Mouse (Mus musculus) hindbrain, embryonic 13.5 days (tissue): Measurements from ENCODE around the gene Prdm2. TPM values are rescaled to one million over a fixed set of nuclear protein-coding genes. Genes with fewer than 3 reads are reported as not detected.

Experiments used
- ATAC-seq: fragments of 200-750 bp; cut with Nextera tagmentation; 2 replicates; pipeline ENCODE4 v1.8.0; 2017; ENCODE audit warnings: moderate TSS enrichment; ENCODE audit not compliant: low FRiP score
- H3K27ac ChIP-seq: fragments of 300-500 bp; sonication (generic); 2 replicates; pipeline ENCODE4 v1.5.1; 2015; ENCODE audit warnings: inconsistent platforms, mild to moderate bottlenecking, moderate library complexity
- H3K27me3 ChIP-seq: fragments of 300-500 bp; sonication (generic); 2 replicates; pipeline ENCODE4 v1.6.1; 2015; ENCODE audit warnings: mild to moderate bottlenecking, inconsistent platforms
- H3K36me3 ChIP-seq: fragments of 300-500 bp; sonication (generic); 2 replicates; pipeline ENCODE4 v1.6.1; 2015; ENCODE audit warnings: mild to moderate bottlenecking, inconsistent platforms
- H3K4me1 ChIP-seq: fragments of 300-500 bp; sonication (generic); replicated peaks from 2 replicates; pipeline ENCODE4 v1.6.1; 2015; ENCODE audit warnings: inconsistent platforms
- H3K4me2 ChIP-seq: fragments of 300-500 bp; sonication (generic); 2 replicates; pipeline ENCODE4 v1.6.1; 2015; ENCODE audit warnings: inconsistent platforms, mild to moderate bottlenecking, moderate library complexity
- H3K4me3 ChIP-seq: fragments of 300-500 bp; sonication (generic); 2 replicates; pipeline ENCODE4 v1.5.1; 2015; ENCODE audit warnings: mild to moderate bottlenecking, inconsistent platforms
- H3K9ac ChIP-seq: fragments of 300-500 bp; sonication (generic); 2 replicates; pipeline ENCODE4 v1.6.1; 2015; ENCODE audit warnings: mild to moderate bottlenecking, inconsistent platforms
- H3K9me3 ChIP-seq: fragments of 300-500 bp; sonication (generic); 2 replicates; pipeline ENCODE4 v1.6.1; 2016; ENCODE audit warnings: inconsistent platforms
- WGBS: fragments of 180-500 bp; shearing (Covaris S2); methylation state at CpG from one replicate; pipeline ENCODE4 v1.1.7; 2015; 5-methylcytosine and 5-hydroxymethylcytosine counted together
- microRNA-seq: library from miRNA; unstranded; fragments of <30 nt; microRNA quantifications from one replicate; pipeline ENCODE4, GENCODE M21; 2016
- polyA plus RNA-seq: library from polyadenylated mRNA; unstranded; fragments of >200 nt; fragmentation: Nextera tagmentation; extraction: Ambion mirVana; gene quantifications from 2 replicates; pipeline ENCODE4 v1.2.1, GENCODE M21; 2015

Gene Prdm2
- polyA plus RNA-seq, 1 experiment from 2014 or later: 17.6 TPM

DNA sequence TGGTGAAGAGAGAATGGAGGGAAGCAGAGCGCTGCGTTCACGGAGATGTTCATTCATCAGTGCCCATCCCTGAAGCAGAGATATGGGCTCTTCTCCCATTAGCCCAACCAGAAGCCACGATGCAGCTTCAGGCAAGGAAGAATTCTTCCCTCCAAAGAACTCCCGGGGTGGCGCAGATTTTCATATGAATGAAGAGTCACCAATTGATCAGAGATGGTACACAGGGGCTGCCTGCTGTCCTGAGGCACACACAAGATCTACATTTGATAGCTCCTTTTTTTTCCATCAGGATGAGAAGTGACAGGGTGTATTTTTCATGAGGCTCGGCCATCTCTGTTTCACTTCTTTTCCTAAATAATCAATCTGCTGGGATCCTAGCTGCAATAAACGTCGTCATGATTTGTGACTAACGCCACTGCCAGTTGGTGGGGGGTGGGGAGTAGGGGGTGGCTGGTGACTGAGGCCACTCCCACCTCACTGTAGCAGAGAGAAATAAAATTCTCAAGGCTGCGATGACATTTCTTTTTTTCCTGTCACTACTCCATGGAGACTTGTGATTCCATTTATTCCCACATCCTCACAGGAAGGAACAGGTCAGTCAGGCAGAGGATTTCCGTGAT, 120.6 kb downstream of the Prdm2 start:
- WGBS: 22% methylated on average over 12 of the region's 12 CpGs
- H3K27ac ChIP-seq: peak overlapping the region; percentile 20; the same call in 1 of the 2 replicates

GRCm38 (mm10) chr4:143090551-143090950, 122.2 kb downstream of the Prdm2 start:
- Histone ChIP-seq H3K9ac (no peak overlapping the region), H3K4me2 (no peak overlapping the region), H3K36me3 (no peaks in the 10 kb centered on the region), H3K4me1 (peaks cover 10% of the 10 kb centered on the region), H3K27me3 (no peaks in the 10 kb centered on the region), H3K27ac (no peak overlapping the region), H3K4me3 (no peak overlapping the region), H3K9me3 (no peaks in the 10 kb centered on the region)
- no peak for ATAC-seq
- WGBS: 96% methylated on average over 3 of the region's 3 CpGs

More for the DNA sequence above, 120.6 kb downstream of the Prdm2 start:
- no peak overlapping the region for H3K9ac ChIP-seq
- H3K4me2 ChIP-seq: peak overlapping the region; percentile 13; the same call in 1 of the 2 replicates
- H3K4me1 ChIP-seq: peaks cover 10% of the 10 kb centered on the region
- no peak overlapping the region for H3K4me3 ChIP-seq
- no peaks in the 10 kb centered on the region for H3K36me3 ChIP-seq
- H3K27me3 ChIP-seq: no peaks in the 10 kb centered on the region
- ATAC-seq: no peak
- H3K9me3 ChIP-seq: no peaks in the 10 kb centered on the region

GRCm38 (mm10) chr4:143074071-143074765, 138.6 kb downstream of the Prdm2 start:
- peak overlapping the region; percentile 77 for H3K9ac ChIP-seq
- 3% methylated on average over 20 of the region's 20 CpGs for WGBS
- H3K4me1 ChIP-seq: peaks cover 23% of the 10 kb centered on the region
- 0 out of 2 replicates have a peak, but pooled peaks cover 5% of the 10 kb centered on the region for H3K27me3 ChIP-seq
- no peaks in the 10 kb centered on the region for H3K36me3 ChIP-seq
- ATAC-seq: peak; percentile 46; the same call in 1 of the 2 replicates
- no peak overlapping the region for H3K27ac ChIP-seq
- peak overlapping the region; percentile 34 for H3K4me3 ChIP-seq
- H3K9me3 ChIP-seq: no peaks in the 10 kb centered on the region
- H3K4me2 ChIP-seq: peak overlapping the region; percentile 64

DNA sequence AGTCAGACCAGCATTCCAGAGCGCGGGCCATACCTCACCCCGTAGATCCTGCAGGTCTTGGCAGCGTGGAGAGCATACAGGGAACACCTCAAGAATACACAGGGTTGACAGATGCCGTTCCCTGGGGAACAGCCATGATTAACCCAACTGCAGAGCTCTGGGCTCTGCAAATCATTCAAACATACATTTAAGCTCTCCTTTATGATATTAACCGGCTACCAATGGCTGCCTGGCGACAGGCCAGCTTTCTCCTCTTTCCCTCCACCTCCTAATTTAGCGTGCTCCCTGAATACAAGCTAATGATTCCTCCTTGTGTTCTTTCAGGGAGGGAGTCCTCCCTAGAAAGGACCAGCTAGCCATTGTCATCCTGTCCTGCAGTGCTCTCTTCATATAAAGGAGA, 141.0 kb downstream of the Prdm2 start:
- no peak for ATAC-seq
- no peak overlapping the region for H3K9ac ChIP-seq
- peaks cover 23% of the 10 kb centered on the region for H3K4me1 ChIP-seq
- no peak overlapping the region for H3K4me3 ChIP-seq
- H3K9me3 ChIP-seq: no peaks in the 10 kb centered on the region
- H3K4me2 ChIP-seq: no peak overlapping the region
- 51% methylated on average over 8 of the region's 8 CpGs for WGBS
- H3K27ac ChIP-seq: no peak overlapping the region
- no peaks in the 10 kb centered on the region for H3K36me3 ChIP-seq
- peaks cover 5% of the 10 kb centered on the region; the same call in 1 of the 2 replicates for H3K27me3 ChIP-seq

DNA sequence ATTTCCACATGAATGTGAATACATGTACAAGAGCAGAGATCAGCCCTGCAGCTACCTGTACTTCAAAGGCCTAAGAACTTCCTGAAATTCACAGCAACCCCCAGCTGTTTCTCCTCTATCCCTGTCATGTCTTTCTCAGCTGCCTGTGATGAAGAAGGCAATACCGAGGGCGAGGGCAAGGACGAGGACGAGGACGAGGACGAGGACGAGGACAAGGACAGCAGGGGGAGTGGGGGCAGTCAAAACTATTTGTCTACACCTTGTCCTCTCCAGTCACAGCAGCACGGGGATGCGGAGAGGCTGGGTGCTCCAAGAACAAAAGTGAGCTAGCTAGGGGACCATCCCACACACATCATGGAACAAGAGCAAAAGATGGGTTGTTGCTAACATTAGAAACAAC, 145.8 kb downstream of the Prdm2 start:
- no peak overlapping the region for H3K9ac ChIP-seq
- no peak overlapping the region for H3K4me3 ChIP-seq
- H3K27ac ChIP-seq: no peak overlapping the region
- 89% methylated on average over 9 of the region's 9 CpGs for WGBS
- no peaks in the 10 kb centered on the region for H3K9me3 ChIP-seq
- no peak for ATAC-seq
- no peaks in the 10 kb centered on the region; the same call in 1 of the 2 replicates for H3K27me3 ChIP-seq
- H3K4me2 ChIP-seq: no peak overlapping the region
- H3K4me1 ChIP-seq: peaks cover 4% of the 10 kb centered on the region; the same call in 1 of the 2 replicates
- H3K36me3 ChIP-seq: no peaks in the 10 kb centered on the region

DNA sequence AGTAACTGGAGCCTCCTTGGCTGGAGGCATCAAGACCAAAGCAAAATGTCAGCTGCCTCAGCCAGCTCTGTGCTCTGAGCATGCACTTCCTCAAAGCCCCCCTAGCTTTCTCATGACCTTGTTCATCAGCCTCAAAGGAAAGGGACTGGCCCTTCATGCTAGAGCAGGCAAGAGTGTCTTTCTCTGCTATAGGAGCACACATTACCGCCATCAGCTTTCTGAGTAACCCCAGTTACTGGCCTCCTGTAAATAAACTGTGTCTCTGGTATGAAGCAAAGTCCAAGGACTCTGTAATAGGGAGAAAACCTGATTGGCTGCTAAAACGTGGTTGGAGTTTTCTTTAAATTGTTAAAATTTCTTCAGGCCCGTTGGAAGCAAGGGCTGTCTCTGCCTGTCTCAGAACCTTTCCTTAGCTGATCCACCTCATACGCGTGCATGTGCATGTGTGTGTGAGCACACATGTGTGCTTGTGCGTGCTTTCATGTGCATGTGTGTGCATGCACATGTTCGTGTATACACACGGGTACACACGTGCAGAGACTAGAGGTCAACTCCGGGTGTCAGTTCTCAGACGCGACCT, 153.9 kb downstream of the Prdm2 start:
- no peak overlapping the region for H3K27ac ChIP-seq
- no peak overlapping the region for H3K4me2 ChIP-seq
- no peak for ATAC-seq
- no peaks in the 10 kb centered on the region for H3K4me1 ChIP-seq
- H3K9ac ChIP-seq: no peak overlapping the region
- no peaks in the 10 kb centered on the region for H3K9me3 ChIP-seq
- H3K4me3 ChIP-seq: no peak overlapping the region
- no peaks in the 10 kb centered on the region for H3K27me3 ChIP-seq
- WGBS: 93% methylated on average over 12 of the region's 12 CpGs
- no peaks in the 10 kb centered on the region for H3K36me3 ChIP-seq

Small RNA genes lying within 50 kb of the gene (microRNA-seq; reads per million reads assigned to microRNA genes)
- 3.5 reads per million, percentile 10 among the genes with 10 or more reads in this experiment for gene Mir7021

Other genes with a start within 250 kb of the Prdm2 start
- 71.2 and 77.9 TPM in 2 replicates for gene Pdpn, start 86.6 kb upstream of the Prdm2 start, polyA plus RNA-seq
- 0.22 TPM in 2 replicates for gene Lrrc38, start 136.8 kb upstream of the Prdm2 start, polyA plus RNA-seq
- not detected in 2 replicates for gene Pramel1, start 181.4 kb upstream of the Prdm2 start, polyA plus RNA-seq
- gene Pramef8, start 199.4 kb upstream of the Prdm2 start, polyA plus RNA-seq: 23.5 and 26.6 TPM in 2 replicates
- not detected in 2 replicates for gene Oog4, start 237.3 kb upstream of the Prdm2 start, polyA plus RNA-seq